Mouse (Mus musculus): Measurements from ENCODE around the gene Kank1. TPM values are rescaled to one million over a fixed set of nuclear protein-coding genes. Genes with fewer than 3 reads are reported as not detected.

Gene Kank1
- total RNA-seq (2021), result 10 to 100 TPM; 24.5 to 24.6 TPM
- long read RNA-seq, experiment 1, full-length matches to known transcripts, result 1 of 36 reads
- long read RNA-seq, experiment 1, partial matches to known transcripts, result 25 of 36 reads
- long read RNA-seq, experiment 1, other reads (novel, unspliced or antisense), result 10 of 36 reads
- long read RNA-seq, experiment 2, partial matches to known transcripts, result 16 of 25 reads
- long read RNA-seq, experiment 2, other reads (novel, unspliced or antisense), result 9 of 25 reads

DNA sequence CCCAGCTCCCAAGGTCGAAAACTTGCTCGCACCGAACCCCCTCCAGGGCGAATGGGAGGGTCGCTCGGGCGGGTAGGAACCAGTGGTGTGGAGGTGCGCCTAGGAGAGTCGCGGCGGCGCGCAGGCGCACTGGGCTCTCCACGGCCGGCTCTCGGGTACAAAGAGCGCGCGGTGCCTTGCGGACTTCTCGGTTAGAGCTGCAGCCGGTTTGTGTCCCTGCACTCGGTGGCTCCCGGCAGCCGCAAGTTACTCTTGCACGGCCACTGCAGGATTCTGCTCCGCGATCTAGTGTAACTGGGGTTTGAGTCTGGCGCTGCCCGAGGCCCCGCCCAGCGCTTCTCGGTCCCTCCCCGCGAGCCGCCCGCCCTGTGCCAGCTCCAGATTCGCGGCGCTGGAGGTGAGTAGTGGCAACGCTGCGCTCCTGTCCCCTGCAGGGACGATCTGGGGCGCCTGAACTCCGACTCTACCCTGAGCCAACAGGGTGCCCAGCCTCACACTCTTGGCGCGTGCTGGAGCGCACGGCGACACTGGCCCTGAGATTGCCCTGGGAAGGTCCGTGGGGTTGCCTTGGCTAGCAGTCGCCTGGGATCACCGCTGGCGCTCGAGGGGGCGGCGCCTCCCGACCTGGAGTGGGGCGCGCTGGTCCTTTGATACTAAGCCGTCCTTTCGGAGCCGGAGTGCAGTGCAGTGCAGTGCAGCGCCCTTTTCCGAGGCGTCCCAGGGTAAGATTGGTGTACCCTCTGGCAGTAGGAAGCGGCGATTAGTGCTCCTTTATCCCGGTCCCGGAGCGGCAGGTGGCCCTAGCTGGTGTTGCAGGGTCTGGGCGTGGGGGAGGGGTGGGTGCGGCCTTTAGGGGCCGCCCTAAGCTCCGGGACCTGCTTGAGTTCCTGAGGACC is at the start of gene Kank1:
TSS of gene Kank1 (plus strand) at position 380 of the 896 bp plus-strand sequence.
- intact Hi-C loops (cut with DNase I), result loop anchor here (5.0 to 10.0 kb wide), 2 partner anchors 85 to 102 kb away; no protein-coding TSS in a partner anchor
- peak; percentile 9 to 54 for DNase-seq (ENCODE audit: low spot score in 2 of 2)

DNA sequence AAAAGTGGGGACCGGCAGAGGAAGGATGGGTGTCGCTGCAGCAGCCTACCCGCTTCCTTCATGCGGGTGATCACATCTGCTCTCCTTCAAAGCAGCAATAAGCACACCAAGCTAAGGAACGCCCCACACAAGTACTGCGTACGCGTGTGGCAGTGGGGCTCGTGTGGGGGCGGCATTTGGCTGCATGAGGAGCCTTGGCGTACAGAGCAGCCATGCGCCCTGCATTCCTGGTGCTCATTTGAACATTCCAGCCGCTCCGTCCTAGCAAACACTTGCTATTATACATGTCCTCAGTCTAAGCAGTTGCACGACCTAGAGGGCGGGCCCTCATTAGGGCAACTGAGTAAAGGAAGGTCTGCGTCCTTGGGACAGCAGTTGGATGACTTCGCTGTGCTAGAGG is 49.1 kb upstream of the Kank1 start:
- intact Hi-C loops (cut with DNase I), result no loop called here
- DNase-seq (ENCODE audit: low spot score in 2 of 2), result no peak

DNA sequence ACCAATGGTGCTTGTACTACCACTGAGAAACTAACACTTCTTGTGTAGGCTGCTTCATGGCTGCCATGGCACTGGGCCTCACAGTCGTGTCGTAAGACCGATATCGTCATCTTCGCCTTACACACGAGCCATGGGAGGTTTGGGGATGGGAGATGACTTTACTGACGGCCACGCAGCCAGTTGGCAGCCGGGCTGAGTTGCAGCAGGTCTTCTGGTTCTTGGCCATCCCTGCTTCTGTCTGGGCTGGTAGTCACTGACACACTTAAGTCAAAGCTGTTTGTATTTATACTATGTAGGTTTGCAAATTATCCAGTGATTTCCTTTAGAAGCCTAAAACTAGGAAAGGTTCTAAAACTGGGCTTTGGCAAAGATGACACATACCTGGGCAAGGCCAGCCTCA is 43.0 kb upstream of the Kank1 start:
- no peak for DNase-seq (ENCODE audit: low spot score in 2 of 2)
- intact Hi-C loops (cut with DNase I), result no loop called here

DNA sequence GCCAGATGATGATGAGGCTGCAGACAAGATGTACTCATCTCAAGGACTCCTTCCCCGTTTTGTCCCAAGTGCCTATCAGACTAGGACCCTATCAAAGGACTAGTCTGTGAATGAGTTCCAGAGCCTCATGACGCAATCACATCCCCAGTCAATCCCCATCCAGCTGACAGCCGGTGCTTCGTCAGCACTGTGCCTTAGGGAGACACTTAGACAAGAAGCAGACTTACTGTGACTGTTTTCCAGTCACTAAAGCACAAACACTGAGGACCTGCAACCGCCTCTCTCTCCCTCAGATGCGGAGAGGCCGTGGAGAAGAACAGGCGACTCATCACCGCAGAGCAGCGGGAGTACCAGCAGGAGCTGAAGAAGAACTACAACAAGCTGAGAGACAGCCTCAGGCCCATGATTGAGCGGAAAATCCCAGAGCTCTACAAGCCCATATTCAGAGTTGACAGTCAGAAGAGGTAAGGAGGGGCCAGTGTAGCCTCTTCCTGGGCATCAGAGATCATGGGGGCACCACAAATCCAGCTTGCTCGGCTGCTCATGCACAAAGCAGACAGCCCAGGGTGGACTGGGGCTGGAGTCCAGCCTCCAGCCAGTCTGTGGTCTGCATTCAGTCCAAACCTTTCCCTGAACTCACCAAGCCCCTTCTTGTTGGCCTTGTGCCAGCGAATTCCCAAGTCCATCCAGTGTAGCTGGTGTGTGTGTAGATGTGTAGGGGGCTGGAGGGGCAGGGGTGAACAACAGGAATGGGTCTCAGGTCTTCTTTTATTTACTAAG is 36.5 kb upstream of the Kank1 start:
- no peak for DNase-seq (ENCODE audit: low spot score in 2 of 2)
- intact Hi-C loops (cut with DNase I), result no loop called here

DNA sequence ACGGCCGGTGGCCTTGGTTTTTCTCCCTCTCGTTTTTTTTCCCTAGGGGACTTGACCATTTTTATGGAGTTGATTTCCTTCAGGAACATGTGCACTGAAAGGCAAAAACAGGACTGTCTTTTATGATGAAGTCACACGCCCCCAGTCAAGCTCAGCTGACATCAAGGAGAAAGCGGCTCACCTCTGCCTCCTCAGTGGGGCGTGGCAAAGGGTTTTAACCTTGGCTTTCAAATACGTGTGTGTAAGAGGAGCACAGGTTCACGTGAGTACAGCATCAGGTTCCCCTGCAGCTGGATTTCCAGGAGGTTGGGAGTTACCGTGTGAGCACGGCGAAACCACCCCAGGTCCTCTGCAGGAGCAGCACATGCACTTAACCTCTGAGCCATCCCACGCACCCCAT is 33.7 kb upstream of the Kank1 start:
- intact Hi-C loops (cut with DNase I), result no loop called here
- DNase-seq (ENCODE audit: low spot score in 2 of 2), result no peak

DNA sequence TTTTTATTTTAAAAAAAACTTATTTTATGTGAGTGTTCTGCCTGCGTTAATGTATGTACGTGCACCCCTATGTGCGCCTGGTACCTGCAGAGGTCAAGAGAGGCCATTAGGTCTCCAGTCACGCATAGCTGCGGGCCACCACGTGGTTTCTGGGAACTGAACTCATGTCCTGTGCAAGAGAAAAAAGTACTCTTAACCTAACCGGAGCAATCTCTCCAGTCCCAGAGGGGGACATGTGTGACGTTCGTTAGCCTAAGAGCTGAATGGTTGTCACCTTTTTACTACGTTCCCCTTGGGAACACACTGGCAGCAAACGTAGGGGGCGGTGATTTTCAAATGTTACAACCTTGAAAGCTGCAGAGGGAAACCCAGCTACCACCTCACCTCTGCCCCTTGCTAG is 29.8 kb upstream of the Kank1 start:
- intact Hi-C loops (cut with DNase I), result no loop called here
- no peak for DNase-seq (ENCODE audit: low spot score in 2 of 2)

DNA sequence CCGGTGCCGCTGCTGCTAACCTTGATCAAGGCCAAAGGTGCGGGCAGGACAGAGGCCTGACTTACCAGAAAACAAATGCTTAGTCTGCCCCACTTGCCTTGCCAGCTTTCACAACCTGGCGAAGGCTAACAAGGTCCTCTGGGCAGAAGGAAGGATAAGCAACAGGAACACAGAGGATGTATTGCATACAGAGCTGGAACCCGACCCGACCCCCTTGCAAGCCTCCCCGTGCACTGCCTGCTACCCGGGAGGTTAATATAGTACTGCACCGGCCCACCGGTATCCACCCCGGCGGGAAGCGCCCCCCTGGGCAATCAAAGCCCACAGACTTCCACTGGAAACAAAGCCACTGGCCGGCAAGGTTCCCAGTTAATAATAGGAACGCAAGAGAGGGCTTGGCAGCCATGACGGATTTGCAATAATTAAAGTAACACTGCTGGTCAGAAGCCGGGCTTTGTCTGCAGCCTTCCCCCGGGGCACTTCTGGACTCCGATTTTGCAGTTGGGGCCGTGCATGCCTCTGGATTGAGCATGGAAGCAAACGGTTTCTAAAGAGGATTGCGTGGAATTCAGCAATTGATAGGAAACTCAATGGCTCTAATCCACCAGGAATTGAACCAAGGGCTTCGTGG is 28.9 kb upstream of the Kank1 start:
- no peak for DNase-seq (ENCODE audit: low spot score in 2 of 2)
- intact Hi-C loops (cut with DNase I), result no loop called here

DNA sequence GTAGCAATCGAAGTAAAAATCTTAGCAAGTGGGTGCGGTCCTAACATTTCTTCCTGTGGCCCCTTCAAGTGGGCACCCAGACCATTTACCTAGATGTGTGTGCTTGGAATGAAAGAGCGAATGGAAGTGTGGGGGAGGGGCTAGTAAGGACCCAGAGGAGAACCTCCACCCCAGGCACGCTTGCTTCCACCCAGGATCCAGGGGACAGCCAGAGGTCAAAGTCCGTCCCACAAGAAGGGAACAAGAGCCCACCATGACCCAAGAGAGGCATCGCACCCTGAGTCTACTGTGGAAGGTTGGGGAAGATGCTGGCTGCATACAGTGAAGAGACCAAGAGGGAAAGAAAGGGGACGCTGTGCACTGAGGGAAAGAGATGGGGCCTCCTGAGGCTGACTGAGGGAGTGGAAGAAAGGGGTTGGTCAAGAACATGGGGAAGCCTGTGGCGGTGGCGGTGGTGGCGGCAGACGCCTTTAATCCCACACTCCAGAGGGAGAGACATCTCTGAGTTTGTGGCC is 28.1 kb upstream of the Kank1 start:
- intact Hi-C loops (cut with DNase I), result no loop called here

DNA sequence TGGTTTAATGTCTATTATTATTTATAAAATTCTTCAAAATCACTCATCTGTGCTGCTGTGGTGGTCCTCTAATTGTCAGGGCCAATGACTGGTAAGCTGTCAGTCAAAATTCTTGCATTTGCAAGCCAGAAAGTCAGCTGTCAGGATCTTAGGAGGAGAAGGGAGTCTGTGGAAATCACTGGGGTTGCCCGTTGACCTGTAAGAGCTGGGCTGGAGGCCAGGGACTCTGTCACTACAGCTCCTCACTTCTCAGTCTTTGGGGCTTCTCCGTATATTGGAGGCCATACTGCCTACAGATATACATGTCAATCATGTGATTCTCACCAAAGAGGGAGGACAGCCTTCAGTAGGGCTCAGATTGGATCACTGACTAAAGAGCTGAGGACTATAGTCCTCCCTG is 16.2 kb upstream of the Kank1 start:
- intact Hi-C loops (cut with DNase I), result no loop called here
- no peak for DNase-seq (ENCODE audit: low spot score in 2 of 2)

More for the DNA sequence above, 28.1 kb upstream of the Kank1 start:
- no peak for DNase-seq (ENCODE audit: low spot score in 2 of 2)

DNA sequence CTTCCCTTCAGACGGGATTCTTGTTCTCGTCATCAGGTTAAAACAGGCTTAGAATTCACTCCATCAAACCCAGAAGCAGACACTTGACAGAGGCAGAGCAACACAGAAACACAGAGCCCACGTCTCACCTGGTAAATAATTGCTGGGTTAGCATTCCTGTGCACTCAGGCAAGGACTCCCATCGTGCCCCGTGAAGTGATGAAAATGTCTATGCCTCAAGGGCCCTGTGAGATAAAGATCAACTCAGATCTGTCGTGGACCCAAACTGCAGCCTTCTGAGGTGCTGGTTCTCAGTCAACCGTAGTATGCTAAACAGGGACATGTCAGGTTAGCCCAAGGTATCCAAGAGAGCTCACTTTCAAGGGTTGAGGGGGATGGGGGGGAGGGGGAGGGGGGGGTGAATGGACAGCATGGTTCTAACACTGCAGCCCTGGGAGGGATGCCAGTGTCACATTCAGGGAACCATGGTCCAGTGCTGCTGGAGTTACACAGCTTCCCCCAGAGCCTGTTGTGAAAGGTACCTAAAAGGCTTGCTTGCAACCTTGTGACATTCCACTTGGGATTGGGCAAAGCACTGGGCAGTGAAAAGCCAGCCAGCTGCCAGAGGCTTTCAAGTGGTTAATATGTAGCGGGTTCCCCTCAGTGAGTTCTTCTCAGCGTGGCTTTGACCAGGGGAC is 14.7 kb upstream of the Kank1 start:
- intact Hi-C loops (cut with DNase I), result no loop called here

DNA sequence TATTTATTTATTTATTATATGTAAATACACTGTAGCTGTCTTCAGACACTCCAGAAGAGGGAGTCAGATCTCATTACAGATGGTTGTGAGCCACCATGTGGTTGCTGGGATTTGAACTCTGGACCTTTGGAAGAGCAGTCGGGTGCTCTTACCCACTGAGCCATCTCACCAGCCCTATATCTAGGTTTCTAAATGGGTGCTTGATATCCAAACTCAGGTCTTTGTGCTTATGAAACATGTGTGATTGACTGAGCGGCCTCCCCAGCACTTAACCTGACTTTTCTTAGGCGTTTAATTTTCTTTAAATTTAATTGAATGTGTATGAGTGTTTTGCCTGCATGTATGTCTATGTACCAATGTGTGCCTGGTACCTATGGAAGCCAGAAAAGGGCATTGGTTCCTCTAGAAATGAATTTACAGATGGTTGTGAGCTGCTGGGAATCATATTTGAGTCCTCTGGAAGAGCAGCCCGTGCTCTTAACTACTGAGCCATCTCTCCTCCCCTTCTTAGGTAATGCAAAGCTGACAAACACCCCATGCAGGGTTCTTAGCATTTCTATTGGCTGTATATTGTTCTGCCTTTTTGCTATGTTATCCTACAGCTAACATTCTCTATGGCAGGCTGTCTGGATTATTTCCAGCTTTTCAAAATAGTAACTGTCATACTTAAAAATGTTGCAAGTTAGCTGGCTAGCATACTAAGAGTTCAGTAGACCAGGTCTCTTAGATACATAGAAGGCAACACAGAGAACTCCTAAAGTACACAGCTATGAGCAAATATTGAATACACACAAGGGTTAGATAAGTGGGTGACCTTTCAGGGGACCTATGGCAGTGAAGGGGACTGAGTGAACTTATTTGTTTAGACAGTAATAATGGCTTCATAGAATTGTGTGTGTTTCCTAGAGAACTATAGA is 6.5 kb upstream of the Kank1 start:
- DNase-seq (ENCODE audit: low spot score in 2 of 2), result no peak
- intact Hi-C loops (cut with DNase I), result loop anchor here (10.0 kb wide), 1 partner anchor 96 kb away; no protein-coding TSS in a partner anchor

More for the DNA sequence above, 14.7 kb upstream of the Kank1 start:
- no peak for DNase-seq (ENCODE audit: low spot score in 2 of 2)

DNA sequence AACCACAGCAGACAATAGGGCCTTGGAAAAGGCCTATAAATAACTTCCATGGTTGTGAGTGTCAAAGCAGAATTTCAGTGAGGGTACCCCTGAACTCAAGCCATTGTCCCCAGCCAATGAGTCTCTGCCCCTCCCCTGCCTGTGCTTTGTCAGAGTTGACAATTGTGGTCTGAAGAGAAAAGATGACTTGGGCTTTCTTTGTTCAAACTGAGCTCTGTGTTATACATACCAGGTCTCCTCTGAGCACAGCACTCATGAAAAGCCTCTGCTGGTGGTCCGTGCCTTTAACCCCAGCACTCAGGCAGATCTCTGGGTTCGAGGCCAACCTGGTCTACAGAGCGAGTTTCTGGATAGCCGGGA is 5.8 kb upstream of the Kank1 start:
- DNase-seq (ENCODE audit: low spot score in 2 of 2), result no peak
- intact Hi-C loops (cut with DNase I), result loop anchor here (10.0 kb wide), 1 partner anchor 96 kb away; no protein-coding TSS in a partner anchor

DNA sequence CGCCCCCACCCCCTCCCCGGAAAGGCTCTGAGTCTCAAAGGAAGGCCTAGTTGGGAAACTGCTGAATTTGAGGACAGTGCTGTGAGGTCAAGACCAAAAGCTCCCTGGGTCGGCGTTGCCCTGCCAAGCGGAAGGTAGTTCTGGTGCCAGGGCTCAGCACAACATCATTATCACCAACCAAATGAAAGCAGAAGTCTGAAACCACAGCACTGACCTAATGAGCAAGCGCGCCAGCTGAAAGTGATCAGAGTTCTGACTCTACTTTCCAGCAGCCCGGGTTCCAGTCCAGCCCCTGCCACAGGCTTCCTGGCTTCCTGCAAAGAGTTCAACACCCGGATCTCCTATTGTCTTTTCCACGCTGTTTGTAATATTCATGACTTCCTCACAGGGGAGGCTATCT is 4.7 kb upstream of the Kank1 start:
- intact Hi-C loops (cut with DNase I), result loop anchor here (10.0 kb wide), 1 partner anchor 97 kb away; no protein-coding TSS in a partner anchor
- no peak for DNase-seq (ENCODE audit: low spot score in 2 of 2)

DNA sequence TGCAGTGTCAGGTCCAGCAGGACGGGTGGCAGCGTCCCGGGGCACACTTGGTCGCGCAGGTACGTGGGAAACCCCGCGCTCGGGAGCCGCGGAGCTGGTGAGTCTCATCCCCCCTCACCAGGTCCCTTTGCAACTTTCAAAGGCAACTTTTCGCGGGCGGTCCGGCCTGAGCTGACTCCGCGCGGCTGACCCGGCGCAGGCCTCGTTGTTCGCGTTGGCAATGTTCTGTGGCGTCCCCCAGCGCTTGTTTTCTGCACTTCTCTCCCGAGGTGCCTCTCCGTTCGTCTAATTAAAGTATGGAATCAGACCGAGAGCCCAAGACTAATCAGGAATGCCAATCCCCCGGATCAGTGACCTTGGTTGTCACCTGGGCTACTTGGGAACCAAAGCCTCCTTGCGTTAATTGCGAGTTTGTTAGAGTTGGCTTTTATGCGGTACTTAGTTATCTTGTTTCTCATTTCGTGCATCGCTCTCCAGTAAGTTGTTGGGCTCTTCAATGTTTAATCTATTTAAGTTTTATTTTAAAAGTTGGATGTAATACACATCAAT is 791 bp downstream of the Kank1 start:
- peak; percentile 6 to 23 for DNase-seq (ENCODE audit: low spot score in 2 of 2)
- intact Hi-C loops (cut with DNase I), result loop anchor here (5.0 to 10.0 kb wide), 2 partner anchors 85 to 103 kb away; no protein-coding TSS in a partner anchor

DNA sequence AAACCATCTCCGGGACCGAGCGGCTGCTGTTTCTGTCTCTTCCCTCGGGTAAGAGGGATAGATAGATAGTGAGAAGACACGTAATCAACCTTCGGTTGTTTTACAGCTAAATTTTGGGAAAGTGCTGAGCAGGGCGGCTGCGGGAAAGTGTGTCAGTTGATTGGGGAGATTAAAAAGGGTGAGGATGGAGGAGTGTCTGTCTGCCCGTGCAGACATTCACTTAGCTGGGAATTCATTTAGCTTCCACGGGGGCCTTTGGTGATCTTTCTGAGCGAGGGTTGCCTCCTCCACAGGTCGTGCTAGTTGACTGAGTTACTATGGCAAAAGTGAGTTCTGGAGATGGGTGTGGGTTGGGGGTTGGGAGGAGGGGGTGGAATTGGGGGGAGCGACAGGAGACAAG is 1.3 kb downstream of the Kank1 start:
- no peak for DNase-seq (ENCODE audit: low spot score in 2 of 2)
- intact Hi-C loops (cut with DNase I), result loop anchor here (5.0 to 10.0 kb wide), 2 partner anchors 84 to 103 kb away; no protein-coding TSS in a partner anchor

DNA sequence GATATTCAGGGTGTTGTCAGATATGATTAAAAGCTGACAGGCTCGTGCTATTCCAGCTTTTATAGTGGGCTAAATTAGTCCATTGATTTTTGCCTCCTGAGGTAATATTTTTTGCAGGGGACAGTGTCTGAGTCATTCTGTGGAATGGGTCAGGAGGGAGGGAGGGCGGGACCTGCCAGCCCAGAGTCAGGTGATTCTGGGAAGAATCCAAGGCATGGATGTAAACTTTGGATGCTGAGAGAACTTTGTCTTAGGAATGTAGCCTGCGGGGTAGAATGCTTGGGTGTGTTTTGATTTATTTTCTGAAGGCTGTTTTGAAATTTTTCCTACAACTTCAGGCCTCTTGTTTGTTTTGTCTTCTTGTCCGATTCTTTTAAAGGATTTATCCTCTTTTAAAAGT is 6.8 kb downstream of the Kank1 start:
- intact Hi-C loops (cut with DNase I), result no loop called here
- DNase-seq (ENCODE audit: low spot score in 2 of 2), result no peak

DNA sequence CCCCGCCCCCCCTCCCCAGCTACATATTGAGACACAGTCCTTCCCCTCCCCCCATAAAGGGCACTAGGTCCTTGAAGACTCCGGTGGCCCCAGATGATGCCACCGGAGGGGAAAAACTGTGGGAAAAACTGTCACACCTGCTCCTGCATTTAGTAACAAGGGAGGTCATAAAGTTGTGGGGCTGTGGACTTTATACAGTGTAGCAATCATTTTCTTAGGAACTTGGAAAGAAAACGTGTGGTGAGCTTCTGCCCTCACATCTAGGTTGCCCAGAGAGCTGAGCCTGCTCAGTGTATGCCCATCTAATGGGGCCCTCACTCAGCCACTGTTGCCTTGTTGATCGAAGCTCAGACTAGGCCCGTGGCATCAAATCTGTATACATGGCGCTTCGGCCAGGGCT is 9.3 kb downstream of the Kank1 start:
- intact Hi-C loops (cut with DNase I), result no loop called here
- DNase-seq (ENCODE audit: low spot score in 2 of 2), result no peak

Data from left cerebral cortex, postnatal 14 days (tissue).